Comparison of ENCODE assay signal across 8 mouse cellular contexts in the genomic region with DNA sequence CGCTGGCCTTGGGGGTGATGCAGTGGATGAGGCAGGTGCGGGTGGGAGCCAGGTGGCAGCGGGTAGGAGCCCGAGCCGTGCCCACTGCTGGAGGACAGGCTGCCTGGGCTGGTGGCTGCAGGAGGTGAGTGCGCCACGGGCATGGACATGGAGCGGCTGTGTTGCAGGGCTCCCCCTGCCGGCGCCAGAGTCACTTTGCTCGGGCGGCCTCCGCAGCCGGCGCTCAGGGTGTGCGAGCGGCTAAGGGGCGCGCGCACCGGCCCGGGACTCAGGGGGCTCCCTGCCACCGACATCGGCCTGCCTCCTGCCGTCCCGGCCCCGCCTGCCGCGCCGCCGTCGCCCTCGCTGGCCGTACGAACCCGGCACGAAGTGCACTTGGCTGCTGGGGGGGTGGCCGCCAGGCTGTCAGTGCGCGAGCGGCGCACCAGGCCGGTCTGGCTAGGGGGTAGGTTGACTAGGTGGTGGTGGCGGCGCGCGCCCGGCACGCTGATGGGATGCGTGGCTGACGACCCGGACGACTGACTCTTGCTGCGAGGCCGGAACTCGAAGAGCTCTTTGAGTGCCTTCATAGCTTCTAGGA. TPM values are rescaled to one million over a fixed set of nuclear protein-coding genes. Genes with fewer than 3 reads are reported as not detected.
DNase-seq lines count a peak whose midpoint lies in the region; ATAC-seq and TF ChIP-seq lines count a peak whose summit lies in the region.

No protein-coding gene starts in this region.

- no peaks in the 10 kb centered on the region for H3K9me3 ChIP-seq in forebrain, embryonic 10.5 days
- H3K9me3 ChIP-seq in heart, embryonic 15.5 days (replicated peaks) = no peaks in the 10 kb centered on the region
- H3K9me3 ChIP-seq in liver, embryonic 14.5 days (ENCODE audit: control insufficient read depth, low read length) = no peaks in the 10 kb centered on the region
- no peaks in the 10 kb centered on the region for H3K9me3 ChIP-seq in stomach, embryonic 15.5 days

- TF ChIP-seq CTCF in liver, embryonic 14.5 days (IDR thresholded peaks at IDR 0.05; ENCODE audit: low read depth) = peak; percentile 88

- H3K4me1 ChIP-seq in forebrain, embryonic 10.5 days = peaks cover 93% of the 10 kb centered on the region
- peaks cover 52% of the 10 kb centered on the region for H3K4me1 ChIP-seq in heart, embryonic 15.5 days (replicated peaks)
- peaks cover 21 to 33% of the 10 kb centered on the region in 2 experiments for H3K4me1 ChIP-seq in liver, embryonic 14.5 days (replicated peaks; ENCODE audit: control insufficient read depth in 2 of 2, insufficient read depth in 2 of 2, low read length in 1 of 2)
- peaks cover 48% of the 10 kb centered on the region for H3K4me1 ChIP-seq in stomach, embryonic 15.5 days

- ATAC-seq in heart, embryonic 15.5 days (replicated peaks; ENCODE audit: insufficient number of reproducible peaks, insufficient read depth, low FRiP score, low read depth) = peak; percentile 56
- peak; percentile 55 for ATAC-seq in liver, embryonic 14.5 days (ENCODE audit: insufficient read depth)
- ATAC-seq in stomach, embryonic 15.5 days (ENCODE audit: insufficient read depth, low FRiP score, low read depth) = peak; percentile 44

- H3K4me3 ChIP-seq in forebrain, embryonic 10.5 days = peak overlapping the region; percentile 89
- peak overlapping the region; percentile 76 for H3K4me3 ChIP-seq in heart, embryonic 15.5 days
- H3K4me3 ChIP-seq in liver, embryonic 14.5 days (ENCODE audit: insufficient read depth in 1 of 2, low read depth in 2 of 2, low read length in 2 of 2) = peak overlapping the region; percentile 86 to 88
- H3K4me3 ChIP-seq in stomach, embryonic 15.5 days (replicated peaks) = peak overlapping the region; percentile 74

- TF ChIP-seq EP300 in liver, embryonic 14.5 days (IDR thresholded peaks at IDR 0.05; ENCODE audit: low read depth) = no peak

- peaks cover 34% of the 10 kb centered on the region for H3K36me3 ChIP-seq in forebrain, embryonic 10.5 days (replicated peaks)
- H3K36me3 ChIP-seq in heart, embryonic 15.5 days = no peaks in the 10 kb centered on the region
- H3K36me3 ChIP-seq in liver, embryonic 14.5 days (replicated peaks; ENCODE audit: control insufficient read depth, insufficient read depth, low read depth) = peaks cover 8% of the 10 kb centered on the region
- H3K36me3 ChIP-seq in stomach, embryonic 15.5 days = no peaks in the 10 kb centered on the region

- H3K4me2 ChIP-seq in heart, embryonic 15.5 days = peak overlapping the region; percentile 90
- peak overlapping the region; percentile 96 for H3K4me2 ChIP-seq in liver, embryonic 14.5 days (ENCODE audit: low read depth)
- peak overlapping the region; percentile 93 for H3K4me2 ChIP-seq in stomach, embryonic 15.5 days

- DNase-seq in CD4-positive, CD25-positive, alpha-beta regulatory T cell, adult 2 months (ENCODE audit: low read depth, low spot score) = peak; percentile 89
- peak; percentile 75 for DNase-seq in c-Kit-negative CD71-positive TER-119-positive erythroid progenitor cells, embryonic 14.5 days (ENCODE audit: low read depth, low spot score)
- peak; percentile 87 for DNase-seq in forebrain, embryonic 10.5 days (ENCODE audit: extremely low spot score, low spot score)
- peak; percentile 90 to 93 for DNase-seq in kidney, postnatal 25 days
- DNase-seq in liver, embryonic 14.5 days (ENCODE audit: low read depth in 3 of 3, low spot score in 3 of 3) = peak; percentile 67 to 75 (median 69)
- peak; percentile 91 for DNase-seq in neural tube, embryonic 10.5 days (ENCODE audit: extremely low spot score, low spot score)

- under 1% methylated on average over 52 of the region's 56 CpGs for WGBS in forebrain, embryonic 10.5 days
- WGBS in heart, embryonic 15.5 days = under 1% methylated on average over 45 of the region's 56 CpGs
- WGBS in liver, embryonic 14.5 days (ENCODE audit: insufficient replicate concordance) = under 1% methylated on average over 50 of the region's 56 CpGs
- WGBS in stomach, embryonic 15.5 days = under 1% methylated on average over 56 of the region's 56 CpGs

- H3K9ac ChIP-seq in heart, embryonic 15.5 days = peak overlapping the region; percentile 92
- H3K9ac ChIP-seq in liver, embryonic 14.5 days (replicated peaks) = peak overlapping the region; percentile 93
- peak overlapping the region; percentile 73 for H3K9ac ChIP-seq in stomach, embryonic 15.5 days

- peaks cover 64% of the 10 kb centered on the region for H3K27me3 ChIP-seq in forebrain, embryonic 10.5 days (ENCODE audit: poor library complexity, severe bottlenecking)
- H3K27me3 ChIP-seq in heart, embryonic 15.5 days = no peaks in the 10 kb centered on the region
- H3K27me3 ChIP-seq in liver, embryonic 14.5 days (ENCODE audit: control insufficient read depth, insufficient read depth, low read length) = peaks cover 2% of the 10 kb centered on the region; the same call in 1 of the 2 replicates
- H3K27me3 ChIP-seq in stomach, embryonic 15.5 days (replicated peaks) = no peaks in the 10 kb centered on the region

- H3K27ac ChIP-seq in forebrain, embryonic 10.5 days = peak overlapping the region; percentile 99
- peak overlapping the region; percentile 99 for H3K27ac ChIP-seq in heart, embryonic 15.5 days
- peak overlapping the region; percentile 86 for H3K27ac ChIP-seq in liver, embryonic 14.5 days
- H3K27ac ChIP-seq in stomach, embryonic 15.5 days = peak overlapping the region; percentile 99

RNA-seq across cellular contexts. Expression of a gene that starts 1.2 kb away (rescaled TPM):
- polyA plus RNA-seq in forebrain, embryonic 10.5 days (2016; fragmentation: Nextera tagmentation; extraction: Ambion mirVana) = 5.7 and 6.1 TPM in 2 replicates
- polyA plus RNA-seq in heart, embryonic 15.5 days (2015; fragmentation: Nextera tagmentation; extraction: Ambion mirVana) = 3.4 and 4.3 TPM in 2 replicates
- polyA plus RNA-seq in liver, embryonic 14.5 days (2012; rRNA removed) = 4.7 and 5.4 TPM in 2 replicates
- polyA plus RNA-seq in liver, embryonic 14.5 days (2014; fragmentation: Nextera tagmentation; extraction: Ambion mirVana) = 2.9 and 3.4 TPM in 2 replicates
- 7.1 and 7.2 TPM in 2 replicates for polyA plus RNA-seq in stomach, embryonic 15.5 days (2015; fragmentation: Nextera tagmentation; extraction: Ambion mirVana)

Comparison
In these comparisons a context has a peak if more than half of its experiments do, and no peak if none do; other contexts are left out.
1. Peak in every context shown above with its lines: DNase-seq, ATAC-seq, H3K4me3 ChIP-seq and H3K27ac ChIP-seq.